Mouse (Mus musculus) kidney, adult 10 weeks (tissue): ENCODE data around the gene Gm20721. TPM values are rescaled to one million over a fixed set of nuclear protein-coding genes. Genes with fewer than 3 reads are reported as not detected.

Experiments used
- polyA plus RNA-seq: library from polyadenylated mRNA; stranded (reverse); fragments of 350-450 nt; fragmentation: Illumina TruSeq; extraction: RNeasy Lipid Tissue Mini Kit (QIAGEN cat#74804); gene quantifications from one replicate; pipeline ENCODE4 v1.2.3, GENCODE M21; 2014; ENCODE audit warnings: low read depth, low replicate concordance

Gm20721 gene
- polyA plus RNA-seq = not detected

GRCm38 (mm10) chr2:174346612-174346998 lies at the start of gene Gm20721:
TSS of gene Gm20721 (minus strand) at chr2:174346712.

GRCm38 (mm10) chr2:174284011-174284410 lies 62.5 kb downstream of the Gm20721 start, which contains the start of gene Gnas:
TSS of gene Gnas (plus strand) at chr2:174284320.

Other genes starting within 250 kb of the Gm20721 start
- gene Npepl1, start 236.4 kb downstream of the Gm20721 start, polyA plus RNA-seq = 9.4 TPM
- gene Gnas, start 62.4 kb downstream of the Gm20721 start, polyA plus RNA-seq = 489 TPM
- gene Nelfcd, start 69.1 kb upstream of the Gm20721 start, polyA plus RNA-seq = 3.7 TPM
- gene Ctsz, start 92.3 kb upstream of the Gm20721 start, polyA plus RNA-seq = 12.9 TPM
- gene Tubb1, start 104.0 kb upstream of the Gm20721 start, polyA plus RNA-seq = not detected
- gene Atp5e, start 117.4 kb upstream of the Gm20721 start, polyA plus RNA-seq = 102 TPM
- gene Prelid3b, start 126.4 kb upstream of the Gm20721 start, polyA plus RNA-seq = 49.5 TPM